Mouse (Mus musculus) gastrocnemius, postnatal 25 days (tissue): ENCODE measurements around the gene Cfap126. TPM values are rescaled to one million over a fixed set of nuclear protein-coding genes. Genes with fewer than 3 reads are reported as not detected.
"Not testable (repeated sequence)": the region's sequence is repeated elsewhere in the genome, so short reads cannot be mapped to it uniquely, and the experiment has no call there.

ENCODE experiments used
- DNase-seq: peaks from one replicate; pipeline ENCODE4 v3.0.0; 2022
- total RNA-seq, 2 experiments: library from RNA; stranded (reverse); gene quantifications; 1 replicate in 1 of 2; 2 replicates in 1 of 2; pipeline ENCODE4 v1.2.3; 2021

The Cfap126 gene
- total RNA-seq, 2 experiments from 2014 or later: 0.69 to 1.2 TPM

GRCm38 (mm10) chr1:171124398-171124797 is 10.7 kb downstream of the Cfap126 start:
- no peak for DNase-seq

DNA sequence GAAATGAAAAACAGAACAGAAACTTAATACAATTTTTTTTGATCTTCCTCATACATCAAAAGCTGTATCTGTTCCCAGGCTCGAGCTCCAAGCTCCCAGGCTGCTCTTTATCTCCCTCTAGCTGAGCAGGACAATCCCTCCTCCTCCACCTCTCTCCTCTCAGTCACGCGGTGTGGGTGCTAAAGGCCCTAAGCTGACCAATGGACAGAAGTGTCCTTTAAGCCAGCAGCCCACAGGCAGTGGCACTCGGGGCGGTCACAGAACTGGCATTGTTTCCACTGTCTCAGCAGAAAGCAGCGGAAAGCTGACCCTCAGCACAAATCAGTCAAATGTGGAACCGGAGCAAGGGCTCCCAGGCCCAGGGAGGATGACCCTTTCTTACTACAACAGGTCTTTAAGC is 15.5 kb downstream of the Cfap126 start:
- DNase-seq: peak; percentile 78

DNA sequence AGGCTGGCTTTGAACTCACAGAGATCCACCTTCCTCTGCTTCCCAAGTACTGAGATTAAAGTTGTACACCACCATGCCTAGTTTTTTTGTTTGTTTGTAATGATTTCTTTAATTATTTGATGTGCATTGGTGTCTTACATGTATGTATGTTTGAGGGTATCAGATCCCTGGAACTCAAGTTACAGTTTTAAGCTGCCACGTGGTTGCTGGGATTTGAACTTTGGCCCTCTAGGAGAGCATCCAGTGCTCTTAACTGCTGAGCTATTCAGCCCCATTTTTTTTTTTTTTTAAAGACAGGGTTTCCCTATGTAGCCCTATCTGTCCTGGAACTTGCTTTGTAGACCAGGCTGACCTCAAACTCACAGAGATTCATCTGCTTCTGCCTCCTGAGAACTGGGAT is 17.3 kb downstream of the Cfap126 start:
- DNase-seq: no peak

DNA sequence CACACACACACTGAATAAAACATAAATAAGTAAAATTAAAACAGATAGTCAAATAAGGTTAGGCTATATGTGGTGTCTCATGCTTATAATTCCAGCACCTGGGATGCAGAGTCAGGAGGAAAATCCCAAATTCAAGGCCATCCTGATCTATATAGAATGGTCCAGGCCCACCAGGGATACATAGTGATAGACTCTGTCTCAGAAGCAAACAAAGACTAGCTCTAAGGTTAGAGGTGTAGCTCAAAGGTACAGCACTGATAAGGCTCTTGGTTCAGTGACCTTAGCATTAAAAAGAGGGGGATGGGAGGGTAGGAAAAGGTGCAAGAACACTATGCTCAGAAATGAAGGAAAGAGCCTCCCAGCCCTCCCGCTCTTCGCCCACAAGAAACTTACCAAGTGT is 21.9 kb downstream of the Cfap126 start:
- no peak for DNase-seq

DNA sequence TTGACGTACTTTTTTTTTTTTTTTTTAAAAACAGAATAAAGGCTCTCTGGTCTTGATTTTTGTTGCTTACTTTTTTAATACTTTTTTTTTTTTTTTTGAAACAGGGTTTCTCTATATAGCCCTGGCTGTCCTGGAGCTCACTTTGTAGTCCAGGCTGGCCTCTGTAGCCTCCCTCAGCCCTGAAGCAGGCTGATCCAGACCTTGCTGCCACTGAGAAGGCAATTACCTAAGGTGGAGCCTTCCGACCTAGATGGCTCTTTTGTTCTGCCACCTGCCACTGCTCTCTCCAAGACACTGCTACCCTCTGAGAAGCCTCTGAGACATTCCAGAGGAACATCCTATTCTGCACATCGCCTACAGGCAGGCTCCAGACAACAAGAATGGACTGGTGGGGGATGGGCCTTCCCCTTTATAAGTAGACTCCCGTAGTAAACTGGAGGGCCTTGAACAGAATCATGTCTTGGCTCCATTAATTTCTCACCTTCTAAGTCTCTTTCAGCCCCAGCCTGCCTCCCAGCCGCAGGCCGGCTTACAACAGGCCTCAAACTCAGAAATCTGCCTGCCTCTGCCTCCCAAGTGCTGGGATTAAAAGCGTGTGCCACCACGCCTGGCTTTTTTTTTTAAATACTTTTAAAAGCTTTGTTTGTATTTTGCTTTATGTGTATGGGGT is 23.9 kb downstream of the Cfap126 start:
- not testable (repeated sequence) for DNase-seq

DNA sequence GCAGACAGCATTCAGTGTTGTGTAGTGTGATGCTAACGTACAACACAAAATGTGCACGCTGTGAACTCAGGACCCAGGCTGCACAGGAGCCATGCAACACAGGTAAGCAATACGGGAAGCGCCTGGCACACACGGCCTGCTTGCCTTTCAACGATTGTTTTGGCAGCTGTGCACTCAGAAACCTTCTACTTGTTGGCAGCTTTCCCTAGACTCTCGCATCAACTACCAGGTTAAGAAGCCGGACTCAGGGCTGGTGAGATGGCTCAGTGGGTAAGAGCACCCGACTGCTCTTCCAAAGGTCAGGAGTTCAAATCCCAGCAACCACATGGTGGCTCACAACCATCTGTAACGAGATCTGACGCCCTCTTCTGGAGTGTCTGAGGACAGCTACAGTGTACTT is 29.3 kb downstream of the Cfap126 start:
- peak; percentile 15 for DNase-seq

DNA sequence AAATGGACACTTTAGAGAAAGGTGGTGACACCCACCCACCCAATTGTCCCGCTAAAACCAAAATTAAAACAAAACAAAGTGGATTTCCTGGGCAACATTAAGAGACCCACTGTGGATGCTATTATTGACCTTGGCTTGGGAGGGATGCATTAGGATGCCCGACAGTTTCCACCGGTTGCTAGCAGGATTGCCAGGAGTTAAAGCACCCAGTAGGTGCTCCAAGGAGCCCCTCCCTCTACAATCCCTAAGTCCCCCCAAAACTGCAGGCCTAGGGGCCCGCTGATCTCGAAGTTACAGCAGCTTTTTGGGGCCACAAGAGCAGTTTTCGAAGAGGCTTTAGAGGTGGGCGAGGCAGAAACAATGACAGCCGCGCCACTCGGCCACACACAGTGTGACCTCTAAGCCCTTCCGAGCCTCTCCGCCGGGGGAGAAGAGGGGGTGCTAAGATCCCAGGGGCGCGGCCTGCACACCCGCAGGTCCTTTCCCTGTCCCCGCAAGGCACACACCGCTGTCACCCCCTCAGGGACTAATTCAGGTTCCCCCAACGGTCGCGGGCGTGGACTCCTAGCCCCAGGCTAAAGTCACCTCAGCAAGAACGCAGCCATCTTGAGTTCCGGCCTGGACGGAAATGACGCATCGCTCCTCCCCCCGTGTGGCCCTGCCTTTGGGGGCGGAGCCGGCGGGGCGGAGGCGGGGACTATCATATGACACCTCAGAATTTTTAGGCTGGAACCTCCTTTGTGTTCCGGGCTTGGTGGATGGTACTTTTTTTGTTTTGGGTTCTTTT is 36.4 kb downstream of the Cfap126 start, which contains the start of the genes Sdhc and Mpz:
TSS of gene Sdhc (minus strand) at position 630 of the 787 bp plus-strand sequence.
TSS of gene Mpz (plus strand) at position 738 of the 787 bp plus-strand sequence.
- DNase-seq: peak; percentile 93

DNA sequence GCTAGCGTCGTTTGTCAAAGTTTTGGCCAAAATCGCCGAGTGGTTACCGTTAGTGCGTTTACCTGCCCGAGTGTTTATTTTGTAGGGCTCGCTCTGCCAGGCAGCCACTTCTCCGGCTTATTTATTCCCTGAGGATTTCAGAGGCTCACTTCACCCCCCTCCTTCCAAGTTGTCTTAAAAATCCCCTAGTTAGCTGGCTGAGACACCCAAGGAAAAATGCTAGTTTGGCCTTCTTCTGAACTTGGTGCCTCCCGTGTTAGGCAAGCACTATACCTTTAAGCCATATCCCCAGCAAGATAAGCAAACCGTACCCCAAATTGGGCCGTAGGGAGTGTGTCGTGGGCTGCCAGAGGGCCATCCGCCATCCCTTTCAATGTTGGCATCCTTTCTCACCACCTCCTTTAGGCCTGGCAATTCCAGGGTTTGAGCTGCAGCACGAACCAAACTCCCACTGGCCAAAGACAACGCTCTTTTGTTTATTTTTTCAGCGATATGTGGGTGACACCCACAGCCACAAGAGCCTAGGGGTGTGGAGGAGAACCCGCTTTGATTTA is 37.2 kb downstream of the Cfap126 start:
- no peak for DNase-seq

DNA sequence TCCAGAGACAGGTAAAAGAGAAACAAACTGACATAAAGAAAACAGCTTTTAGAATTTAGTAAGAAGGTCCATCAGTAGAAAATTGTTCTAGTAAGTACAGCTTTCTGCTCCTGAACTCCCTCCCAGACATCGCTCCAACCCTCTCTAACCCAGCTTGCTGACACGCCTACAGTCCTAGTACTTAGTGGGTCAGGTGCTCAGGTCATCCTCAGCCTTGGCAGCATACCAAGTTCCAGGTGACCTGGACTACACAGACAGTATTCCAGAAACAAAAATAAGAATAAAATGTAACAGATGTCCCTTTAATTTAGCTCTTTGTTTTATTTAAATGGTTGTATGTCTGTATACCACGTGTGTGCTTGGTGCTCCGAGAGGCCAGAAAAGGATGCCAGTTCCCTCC is 38.2 kb downstream of the Cfap126 start:
- no peak for DNase-seq

DNA sequence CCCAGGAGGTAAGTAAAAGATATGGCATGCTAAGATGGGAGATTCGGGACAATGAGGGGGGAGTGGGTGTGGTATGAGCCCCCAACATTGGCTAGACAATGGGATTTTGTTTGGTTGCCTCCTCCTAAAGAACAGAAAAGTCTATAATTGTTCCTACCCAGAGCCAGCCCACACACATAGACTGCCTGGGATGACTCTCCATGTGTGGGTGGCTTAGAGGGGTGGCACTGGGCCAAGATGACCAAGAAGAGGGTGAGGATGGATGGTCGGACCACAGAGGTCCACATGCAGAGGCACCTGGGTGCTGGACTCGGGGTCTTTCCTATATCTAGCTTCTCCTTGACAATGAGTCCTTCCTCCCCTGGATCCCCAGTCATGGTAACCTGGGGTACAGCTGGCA is 42.9 kb downstream of the Cfap126 start:
- no peak for DNase-seq

DNA sequence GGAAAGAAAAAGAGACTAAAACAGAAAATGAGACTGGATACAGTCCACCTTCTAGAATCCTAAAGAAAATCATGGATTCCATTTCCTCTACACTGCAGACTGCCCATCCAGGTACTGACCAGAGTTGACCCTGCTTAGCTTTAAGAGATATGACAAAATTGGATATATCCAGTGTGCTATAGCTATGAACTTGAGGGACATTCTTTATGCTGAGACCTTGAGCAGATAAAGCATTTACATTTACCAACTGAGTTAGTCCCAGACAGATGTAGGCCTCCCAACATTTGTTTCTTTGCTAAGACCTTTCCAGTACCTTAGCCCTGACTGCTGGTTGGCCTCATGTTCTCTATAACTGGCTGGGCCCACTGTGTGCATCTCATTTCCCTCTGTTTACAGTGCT is 44.2 kb downstream of the Cfap126 start:
- no peak for DNase-seq

DNA sequence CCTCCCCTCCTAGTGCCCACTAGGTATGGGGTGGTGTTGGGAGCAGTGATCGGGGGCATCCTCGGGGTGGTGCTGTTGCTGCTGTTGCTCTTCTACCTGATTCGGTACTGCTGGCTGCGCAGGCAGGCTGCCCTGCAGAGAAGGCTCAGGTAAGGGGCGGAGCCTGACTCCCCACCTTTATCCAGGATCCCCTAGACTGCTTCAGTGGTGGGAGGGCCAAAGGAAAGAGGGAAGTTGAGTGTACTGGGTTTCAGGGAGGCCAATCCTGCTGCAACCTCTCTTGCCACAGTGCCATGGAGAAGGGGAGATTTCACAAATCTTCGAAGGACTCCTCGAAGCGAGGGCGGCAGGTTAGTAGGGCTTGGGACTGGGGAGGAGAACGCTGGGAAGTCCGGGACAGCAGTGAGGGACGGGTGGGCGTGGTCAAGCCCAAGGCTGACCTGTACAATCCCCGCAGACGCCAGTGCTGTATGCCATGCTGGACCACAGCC is 45.8 kb downstream of the Cfap126 start:
- no peak for DNase-seq

DNA sequence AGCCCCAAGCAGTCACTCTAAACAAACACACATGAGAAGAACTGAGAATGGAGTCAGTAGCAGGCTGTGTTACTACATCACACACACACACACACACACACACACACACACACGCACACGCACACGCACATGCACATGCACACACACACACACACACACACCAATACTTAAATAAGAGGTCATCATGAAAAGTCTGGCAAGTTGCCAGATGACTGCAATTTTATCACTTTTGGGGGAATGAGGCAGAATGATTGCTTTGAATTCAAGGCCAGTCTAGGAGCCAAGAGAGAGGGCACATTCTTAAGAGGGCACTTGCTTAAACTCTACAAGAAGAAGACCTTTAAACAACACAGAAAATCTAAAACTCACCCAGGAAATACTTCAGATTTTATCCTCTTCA is 48.8 kb downstream of the Cfap126 start:
- DNase-seq: no peak

DNA sequence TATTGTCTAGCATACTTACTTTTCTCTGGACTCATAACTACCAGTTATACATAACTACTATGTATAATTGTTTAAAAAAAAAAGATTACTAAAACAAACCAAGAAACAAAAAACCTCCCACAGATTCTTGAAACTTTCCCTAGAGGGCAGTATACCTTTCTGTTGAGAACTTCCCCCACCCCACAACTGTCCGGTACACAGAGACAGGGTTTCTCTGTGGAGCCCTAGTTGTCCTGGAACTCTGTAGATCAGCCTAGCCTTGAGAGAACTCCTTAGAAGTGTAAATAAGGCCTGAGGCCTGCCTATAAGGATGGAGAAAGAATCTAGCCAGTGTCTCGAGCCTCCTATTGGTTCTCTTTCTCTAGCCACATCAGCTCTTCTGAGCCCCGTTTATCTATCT is 50.5 kb downstream of the Cfap126 start:
- no peak for DNase-seq

GRCm38 (mm10) chr1:171165629-171166345 is 52.1 kb downstream of the Cfap126 start:
- DNase-seq: no peak

- DNase-seq: no peak
Observed at GRCm38 (mm10) chr1:171168906-171169305, 55.2 kb downstream of the Cfap126 start.

- no peak for DNase-seq
Observed at GRCm38 (mm10) chr1:171169913-171170312, 56.2 kb downstream of the Cfap126 start.

- DNase-seq: no peak
Observed at GRCm38 (mm10) chr1:171171138-171171537, 57.4 kb downstream of the Cfap126 start.

- DNase-seq: no peak
Observed at GRCm38 (mm10) chr1:171172779-171173178, 59.1 kb downstream of the Cfap126 start.
